Mouse (Mus musculus): ENCODE measurements around the gene Ank3.

- no peak for TF ChIP-seq CTCF (IDR thresholded peaks at IDR 0.05; ENCODE audit: insufficient read depth, low read length)
- no peak for TF ChIP-seq POLR2A (IDR thresholded peaks at IDR 0.05; ENCODE audit: borderline replicate concordance, extremely low read depth, low read depth, low read length)
These were observed 222.3 kb downstream of the Ank3 start for GRCm38 (mm10) chr10:69620692-69621382.

All from lung, adult 2 months (tissue).